In genomic region chr5:143299686-143300085, GRCm38 (mm10) we compare ENCODE assay signal across 9 mouse cellular contexts. TPM values are rescaled to one million over a fixed set of nuclear protein-coding genes. Genes with fewer than 3 reads are reported as not detected.
A peak's percentile ranks its signal among the peaks of the same experiment; 100 is the strongest.
DNase-seq lines count a peak whose midpoint lies in the region; ATAC-seq lines count a peak whose summit lies in the region.
"Had no signal": no experiment of that assay in that cellular context is flagged by ENCODE, and none has a peak within 500 bp of the region (broad histone marks: within the 10 kb centered on the region; RNA-seq: fewer than 3 reads in every experiment).

No protein-coding gene starts in this region.

- no peak overlapping the region for H3K4me3 ChIP-seq in intestine, embryonic 14.5 days (ENCODE audit: low read depth, low read length)
- H3K4me3 ChIP-seq in intestine, embryonic 16.5 days (ENCODE audit: low read length) = no peak overlapping the region
- no peak overlapping the region for H3K4me3 ChIP-seq in limb, embryonic 10.5 days
- H3K4me3 ChIP-seq: embryonic facial prominence, embryonic 15.5 days had no signal

- no peaks in the 10 kb centered on the region for H3K4me1 ChIP-seq in intestine, embryonic 14.5 days (replicated peaks; ENCODE audit: control insufficient read depth, insufficient read depth, low read length)
- no peaks in the 10 kb centered on the region for H3K4me1 ChIP-seq in intestine, embryonic 16.5 days (ENCODE audit: control insufficient read depth, insufficient read depth, low read length)
- H3K4me1 ChIP-seq in limb, embryonic 10.5 days = no peaks in the 10 kb centered on the region
- H3K4me1 ChIP-seq: embryonic facial prominence, embryonic 15.5 days had no signal

- no peaks in the 10 kb centered on the region for H3K9me3 ChIP-seq in intestine, embryonic 14.5 days (ENCODE audit: control insufficient read depth, low read length)
- 0 out of 2 replicates have a peak, but pooled peaks cover 4% of the 10 kb centered on the region for H3K9me3 ChIP-seq in intestine, embryonic 16.5 days (ENCODE audit: control insufficient read depth, low read length)
- no peaks in the 10 kb centered on the region for H3K9me3 ChIP-seq in limb, embryonic 10.5 days (replicated peaks)
- H3K9me3 ChIP-seq: embryonic facial prominence, embryonic 15.5 days had no signal

- no peaks in the 10 kb centered on the region for H3K27me3 ChIP-seq in intestine, embryonic 14.5 days (replicated peaks; ENCODE audit: control insufficient read depth, insufficient read depth, low read length)
- H3K27me3 ChIP-seq in intestine, embryonic 16.5 days (replicated peaks; ENCODE audit: control insufficient read depth, insufficient read depth, low read length) = no peaks in the 10 kb centered on the region
- peaks cover 4% of the 10 kb centered on the region for H3K27me3 ChIP-seq in limb, embryonic 10.5 days (ENCODE audit: low read depth, poor library complexity, severe bottlenecking)
- H3K27me3 ChIP-seq: embryonic facial prominence, embryonic 15.5 days had no signal

- H3K36me3 ChIP-seq in intestine, embryonic 14.5 days (ENCODE audit: control insufficient read depth, insufficient read depth, low read length) = peaks cover 51% of the 10 kb centered on the region
- H3K36me3 ChIP-seq in intestine, embryonic 16.5 days (ENCODE audit: control insufficient read depth, insufficient read depth, low read length) = peaks cover 14% of the 10 kb centered on the region
- peaks cover 72% of the 10 kb centered on the region for H3K36me3 ChIP-seq in limb, embryonic 10.5 days

- ATAC-seq in intestine, embryonic 14.5 days (replicated peaks; ENCODE audit: low FRiP score, low TSS enrichment, low read depth) = no peak
- no peak for ATAC-seq in intestine, embryonic 16.5 days
- ATAC-seq in common myeloid progenitor, adult 5-6 weeks (replicated peaks; ENCODE audit: low read depth, poor library complexity, severe bottlenecking) = peak; percentile 40; the same call in 1 of the 2 replicates

- DNase-seq in intestine, embryonic 14.5 days (ENCODE audit: low spot score) = peak; percentile 80
- peak; percentile 32 for DNase-seq in CD4-positive helper T cell, adult 2 months (ENCODE audit: low read depth, low spot score)
- peak; percentile 31 for DNase-seq in T-cell, adult 2 months (ENCODE audit: low spot score)
- DNase-seq in limb, embryonic 10.5 days (ENCODE audit: low spot score) = peak; percentile 70
- DNase-seq in spleen, adult 12 weeks (ENCODE audit: low spot score) = peak; percentile 47
- no peak for DNase-seq in gastrocnemius, postnatal 25 days

- H3K9ac ChIP-seq in intestine, embryonic 14.5 days (ENCODE audit: low read length) = no peak overlapping the region
- H3K9ac ChIP-seq in intestine, embryonic 16.5 days (ENCODE audit: low read depth, low read length) = no peak overlapping the region
- H3K9ac ChIP-seq: embryonic facial prominence, embryonic 15.5 days had no signal

- no peak overlapping the region for H3K27ac ChIP-seq in intestine, embryonic 14.5 days (ENCODE audit: low read depth)
- H3K27ac ChIP-seq in intestine, embryonic 16.5 days (ENCODE audit: low read length) = no peak overlapping the region
- H3K27ac ChIP-seq in limb, embryonic 10.5 days = no peak overlapping the region
- H3K27ac ChIP-seq: embryonic facial prominence, embryonic 15.5 days had no signal

- 89% methylated on average over 4 of the region's 4 CpGs for WGBS in intestine, embryonic 14.5 days
- 92% methylated on average over 4 of the region's 4 CpGs for WGBS in intestine, embryonic 16.5 days
- WGBS in limb, embryonic 10.5 days = 88% methylated on average over 4 of the region's 4 CpGs

- H3K4me2 ChIP-seq in intestine, embryonic 14.5 days (ENCODE audit: low read length) = no peak overlapping the region
- H3K4me2 ChIP-seq in intestine, embryonic 16.5 days (ENCODE audit: low read depth, low read length) = no peak overlapping the region
- H3K4me2 ChIP-seq: embryonic facial prominence, embryonic 15.5 days had no signal

RNA-seq across cellular contexts. Expression of gene Zfp853, which starts 6.3 kb away (rescaled TPM):
- polyA plus RNA-seq in intestine, embryonic 14.5 days (2014; fragmentation: Nextera tagmentation; extraction: Ambion mirVana) = not detected in 2 replicates
- polyA plus RNA-seq in intestine, embryonic 16.5 days (2015; fragmentation: Nextera tagmentation; extraction: Ambion mirVana) = not detected in 2 replicates
- not detected in 2 replicates for total RNA-seq in common myeloid progenitor, adult 5-6 weeks (2017)
- polyA plus RNA-seq in limb, embryonic 10.5 days (2016; fragmentation: Nextera tagmentation; extraction: Ambion mirVana) = 0.06 TPM in 1 of 2 replicates, not detected in the other
- under 1 TPM in 1 of 2 experiments, not detected in 1; 0.28 TPM for total RNA-seq in gastrocnemius, postnatal 25 days (2021)

RNA-seq across cellular contexts. Expression of gene E130309D02Rik, which starts 15.5 kb away (rescaled TPM):
- 35.7 and 37.5 TPM in 2 replicates for polyA plus RNA-seq in intestine, embryonic 14.5 days (2014; fragmentation: Nextera tagmentation; extraction: Ambion mirVana)
- 28.9 and 30.0 TPM in 2 replicates for polyA plus RNA-seq in intestine, embryonic 16.5 days (2015; fragmentation: Nextera tagmentation; extraction: Ambion mirVana)
- 13.7 and 22.0 TPM in 2 replicates for total RNA-seq in common myeloid progenitor, adult 5-6 weeks (2017)
- 67.3 and 79.0 TPM in 2 replicates for polyA plus RNA-seq in limb, embryonic 10.5 days (2016; fragmentation: Nextera tagmentation; extraction: Ambion mirVana)
- total RNA-seq in gastrocnemius, postnatal 25 days (2021) = 10 to 100 TPM in 1 of 2 experiments, 1 to 10 TPM in 1; 8.1 to 11.2 TPM

RNA-seq across cellular contexts. Expression of gene Zdhhc4, which starts 29.4 kb away (rescaled TPM):
- 73.5 and 78.4 TPM in 2 replicates for polyA plus RNA-seq in intestine, embryonic 14.5 days (2014; fragmentation: Nextera tagmentation; extraction: Ambion mirVana)
- 61.6 and 66.0 TPM in 2 replicates for polyA plus RNA-seq in intestine, embryonic 16.5 days (2015; fragmentation: Nextera tagmentation; extraction: Ambion mirVana)
- 35.8 and 36.3 TPM in 2 replicates for total RNA-seq in common myeloid progenitor, adult 5-6 weeks (2017)
- 71.9 and 72.5 TPM in 2 replicates for polyA plus RNA-seq in limb, embryonic 10.5 days (2016; fragmentation: Nextera tagmentation; extraction: Ambion mirVana)
- total RNA-seq in gastrocnemius, postnatal 25 days (2021) = 10 to 100 TPM; 32.1 to 33.0 TPM

RNA-seq across cellular contexts. Expression of gene Zfp316, which starts 29.9 kb away (rescaled TPM):
- polyA plus RNA-seq in intestine, embryonic 14.5 days (2014; fragmentation: Nextera tagmentation; extraction: Ambion mirVana) = 1.2 and 2.0 TPM in 2 replicates
- 0.43 and 0.56 TPM in 2 replicates for polyA plus RNA-seq in intestine, embryonic 16.5 days (2015; fragmentation: Nextera tagmentation; extraction: Ambion mirVana)
- total RNA-seq in common myeloid progenitor, adult 5-6 weeks (2017) = 3.9 and 4.2 TPM in 2 replicates
- polyA plus RNA-seq in limb, embryonic 10.5 days (2016; fragmentation: Nextera tagmentation; extraction: Ambion mirVana) = 3.4 and 4.4 TPM in 2 replicates
- total RNA-seq in gastrocnemius, postnatal 25 days (2021) = 1 to 10 TPM; 2.9 to 3.1 TPM

RNA-seq across cellular contexts. Expression of gene Grid2ip, which starts 57.5 kb away (rescaled TPM):
- polyA plus RNA-seq in intestine, embryonic 14.5 days (2014; fragmentation: Nextera tagmentation; extraction: Ambion mirVana) = 0.28 and 0.30 TPM in 2 replicates
- polyA plus RNA-seq in intestine, embryonic 16.5 days (2015; fragmentation: Nextera tagmentation; extraction: Ambion mirVana) = 0.09 and 0.28 TPM in 2 replicates
- total RNA-seq in common myeloid progenitor, adult 5-6 weeks (2017) = not detected in 2 replicates
- polyA plus RNA-seq in limb, embryonic 10.5 days (2016; fragmentation: Nextera tagmentation; extraction: Ambion mirVana) = 0.14 and 0.48 TPM in 2 replicates
- total RNA-seq in gastrocnemius, postnatal 25 days (2021) = not detected
